Mouse (Mus musculus) right cerebral cortex, postnatal 4 days (tissue): ENCODE measurements around the gene Elavl4.

Source experiments
- DNase-seq: peaks from one replicate; pipeline ENCODE4 v3.0.0-alpha.2; 2022

Gene Elavl4

GRCm38 (mm10) chr4:110157515-110158159 is 194.1 kb downstream of the Elavl4 start:
- DNase-seq: no peak

- DNase-seq: no peak
Observed at GRCm38 (mm10) chr4:110155954-110156353, 195.8 kb downstream of the Elavl4 start.
